Mouse (Mus musculus) spleen, adult 2 months (tissue): ENCODE data around the gene Zfp821.

Source experiments
- CTCF ChIP-seq: fragments of 200-500 bp; IDR thresholded peaks from 2 replicates; pipeline ENCODE4 v1.5.1; 2011; ENCODE audit warnings: mild to moderate bottlenecking, inconsistent platforms; ENCODE audit not compliant: insufficient read depth, insufficient read length, insufficient replicate concordance; ENCODE audit errors: extremely low read depth
- POLR2A ChIP-seq: fragments of 200-500 bp; IDR thresholded peaks from 2 replicates; pipeline ENCODE4 v1.6.1; 2011; ENCODE audit warnings: low read depth, low read length, inconsistent platforms

- TF ChIP-seq CTCF (no peak), POLR2A (no peak)
Observed at GRCm38 (mm10) chr8:109692443-109693145, 12.8 kb upstream of the Zfp821 start.
